Mouse (Mus musculus): ENCODE data around the gene Notum.

The Notum gene

DNA sequence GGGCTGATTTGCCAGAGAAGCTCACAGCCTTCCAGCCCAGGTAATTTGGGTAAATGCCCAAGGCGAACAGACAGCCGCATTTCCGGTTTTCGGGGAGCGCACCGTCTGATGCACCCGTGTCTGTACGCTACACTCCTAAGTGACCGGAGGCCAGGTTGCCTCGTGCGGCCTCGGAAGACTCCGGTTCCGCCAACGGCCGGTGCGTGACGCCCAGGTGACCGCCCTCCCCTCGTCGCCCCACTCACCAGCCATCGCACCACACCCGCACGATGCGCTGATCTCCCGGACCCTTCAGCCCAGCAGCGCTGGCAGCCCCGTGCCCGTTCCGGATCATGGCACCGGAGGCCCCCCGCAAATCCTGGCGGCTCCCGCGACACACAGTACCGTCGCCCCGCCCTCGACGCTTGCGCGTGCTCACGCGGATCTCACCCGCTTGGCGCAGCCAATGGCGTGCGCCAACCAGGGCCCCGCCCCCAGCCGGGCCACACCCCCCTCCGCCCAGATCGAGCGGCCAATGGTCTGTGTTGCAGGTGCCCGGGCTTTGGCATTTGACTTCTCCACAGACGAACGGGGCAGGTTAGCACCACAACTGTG is 43.4 kb downstream of the Notum start, which contains the start of gene Pcyt2:
Pcyt2 (minus strand) TSS at position 418 of the 594 bp plus-strand sequence.
- DNase-seq (ENCODE audit: low spot score): peak; percentile 96

DNA sequence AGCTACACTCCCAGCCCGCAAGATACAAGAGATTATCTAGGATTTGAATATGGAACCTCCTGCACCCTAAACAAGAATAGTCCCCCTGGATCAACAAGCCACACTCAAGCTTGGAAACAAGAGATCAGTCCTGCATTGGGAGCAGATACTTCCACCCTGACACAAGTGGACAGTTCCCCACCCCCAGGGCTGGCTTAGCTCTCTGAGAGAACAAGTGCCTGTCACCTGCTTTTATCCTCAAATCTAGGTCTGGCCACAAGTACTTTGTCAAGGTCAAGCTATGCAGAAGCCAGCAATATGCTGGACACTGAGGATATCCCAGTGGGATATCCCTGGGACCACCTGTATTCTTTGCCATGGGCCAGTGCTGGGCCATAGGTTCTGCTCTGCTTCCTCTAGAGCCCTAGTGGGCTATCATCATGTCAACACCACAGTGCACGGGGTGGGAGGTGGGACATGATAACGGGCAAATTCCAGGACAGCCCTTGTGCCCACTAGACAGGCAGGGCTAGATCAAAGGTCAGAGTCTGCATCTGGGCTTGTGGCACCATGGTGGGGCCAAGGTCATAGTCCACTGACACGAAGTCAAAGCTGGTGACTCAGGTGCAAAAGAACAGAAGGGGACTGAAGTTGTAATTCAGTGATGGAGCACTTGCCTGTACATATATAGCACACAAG is 44.2 kb downstream of the Notum start:
- DNase-seq (ENCODE audit: low spot score): no peak

DNA sequence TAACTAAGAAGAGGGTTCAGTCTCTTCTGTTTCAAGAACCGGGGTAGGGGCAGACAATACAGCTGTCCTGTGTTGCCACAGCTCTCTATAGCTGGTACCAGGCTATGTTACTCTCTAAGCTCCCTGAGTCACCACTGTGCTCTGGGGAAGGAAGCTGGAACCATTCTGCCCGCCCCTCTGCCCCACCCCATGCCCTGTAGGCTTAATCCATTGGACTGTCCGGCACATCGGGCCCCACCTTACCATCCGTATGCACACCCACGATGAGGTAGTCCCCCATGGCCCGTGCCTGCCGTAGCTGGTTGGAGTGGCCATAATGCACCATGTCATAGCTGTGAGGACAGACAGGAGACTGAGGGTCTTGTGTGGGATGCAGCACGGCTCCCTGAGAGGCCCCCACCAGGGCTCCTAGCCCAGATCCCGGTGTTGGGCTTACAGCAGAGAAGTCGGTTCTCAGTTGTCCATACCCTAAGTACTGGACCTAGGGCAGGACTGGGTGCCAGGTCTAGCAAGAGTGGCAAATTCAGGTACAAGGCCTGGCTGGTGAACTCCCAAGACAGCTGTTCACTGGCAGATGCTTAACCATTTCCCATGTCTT is 45.3 kb downstream of the Notum start:
- peak; percentile 40 for DNase-seq (ENCODE audit: low spot score)

DNA sequence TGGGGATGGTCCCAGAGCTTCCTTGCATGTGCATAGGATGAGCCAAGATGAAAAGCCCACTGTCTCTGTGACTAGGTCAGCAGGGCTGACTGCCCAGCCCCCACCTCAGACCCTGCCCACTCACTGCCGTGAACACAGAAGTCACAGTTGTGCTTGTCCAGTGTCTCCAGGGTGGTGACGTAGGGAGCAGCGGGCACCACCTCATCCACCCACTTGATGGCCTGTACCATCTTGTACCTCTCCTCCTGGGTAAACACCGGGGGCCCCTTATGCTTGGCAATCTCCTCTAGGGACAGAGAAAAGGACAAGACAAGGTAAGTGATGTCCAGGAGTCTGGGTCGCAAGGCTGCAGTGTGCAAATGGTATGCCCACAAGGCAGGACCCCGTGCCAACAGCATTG is 45.8 kb downstream of the Notum start:
- peak; percentile 40 for DNase-seq (ENCODE audit: low spot score)

DNA sequence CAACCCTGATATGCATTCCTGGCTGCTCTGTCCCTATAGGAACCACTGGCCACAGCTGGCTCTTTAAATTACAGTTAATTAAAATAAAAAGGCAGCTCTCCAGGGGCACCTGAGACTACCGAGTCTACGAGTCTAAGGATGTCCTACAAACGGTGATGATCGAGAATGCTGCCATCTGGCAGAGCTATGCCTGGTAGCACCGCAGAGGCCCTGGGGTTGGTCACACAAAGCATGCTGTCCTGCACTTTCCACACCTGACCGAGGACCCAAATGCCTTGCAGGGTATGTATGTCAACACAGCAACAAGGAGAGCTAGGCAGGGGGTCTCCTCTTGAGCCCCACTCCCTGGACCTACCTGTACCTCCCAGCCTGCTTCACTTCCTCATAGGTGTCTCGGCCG is 47.0 kb downstream of the Notum start:
- peak; percentile 39 for DNase-seq (ENCODE audit: low spot score)

DNA sequence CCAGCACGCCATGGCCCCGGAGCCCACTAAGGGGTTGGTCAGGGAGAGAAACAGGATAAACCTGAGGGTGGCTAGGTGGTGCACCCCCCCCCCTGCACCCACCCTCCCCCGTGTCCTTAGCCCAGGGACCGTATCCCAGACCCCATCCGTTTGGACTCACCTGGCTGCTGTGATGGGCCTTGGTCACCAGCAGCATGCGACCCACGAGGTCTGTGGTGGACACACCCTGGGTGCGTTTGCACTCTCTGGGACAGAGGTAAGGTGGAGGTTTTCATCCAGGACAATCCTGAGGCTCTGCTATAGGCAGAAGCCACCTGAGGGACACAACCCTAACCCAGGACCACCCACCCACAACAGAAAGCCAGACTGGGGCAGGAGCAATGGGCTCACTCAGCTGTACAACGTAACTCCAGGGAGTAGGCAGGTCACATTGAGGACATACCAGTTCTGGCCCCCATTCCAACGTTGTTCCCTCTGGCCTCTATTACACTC is 47.4 kb downstream of the Notum start:
- DNase-seq (ENCODE audit: low spot score): peak; percentile 40

DNA sequence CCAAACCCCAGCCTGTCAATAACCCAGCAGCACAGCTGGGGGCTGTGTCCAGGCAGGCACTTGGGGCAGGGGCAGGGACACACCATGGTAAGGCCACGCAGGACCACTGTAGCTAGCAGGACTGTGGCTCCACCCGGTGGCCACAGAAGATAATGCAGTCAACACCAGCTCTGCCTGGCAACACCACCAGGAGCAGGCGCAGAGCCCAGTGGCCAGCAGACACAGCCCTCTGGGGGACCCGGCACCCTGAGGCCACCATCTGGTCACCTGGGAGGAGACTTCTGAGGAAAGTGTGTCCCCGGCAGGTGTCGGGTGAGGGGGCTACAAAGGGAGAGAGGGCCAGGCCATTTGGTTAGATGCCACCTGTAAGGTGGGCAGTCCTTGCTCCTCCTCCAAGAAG is 48.2 kb downstream of the Notum start:
- peak; percentile 86 for DNase-seq (ENCODE audit: low spot score)

DNA sequence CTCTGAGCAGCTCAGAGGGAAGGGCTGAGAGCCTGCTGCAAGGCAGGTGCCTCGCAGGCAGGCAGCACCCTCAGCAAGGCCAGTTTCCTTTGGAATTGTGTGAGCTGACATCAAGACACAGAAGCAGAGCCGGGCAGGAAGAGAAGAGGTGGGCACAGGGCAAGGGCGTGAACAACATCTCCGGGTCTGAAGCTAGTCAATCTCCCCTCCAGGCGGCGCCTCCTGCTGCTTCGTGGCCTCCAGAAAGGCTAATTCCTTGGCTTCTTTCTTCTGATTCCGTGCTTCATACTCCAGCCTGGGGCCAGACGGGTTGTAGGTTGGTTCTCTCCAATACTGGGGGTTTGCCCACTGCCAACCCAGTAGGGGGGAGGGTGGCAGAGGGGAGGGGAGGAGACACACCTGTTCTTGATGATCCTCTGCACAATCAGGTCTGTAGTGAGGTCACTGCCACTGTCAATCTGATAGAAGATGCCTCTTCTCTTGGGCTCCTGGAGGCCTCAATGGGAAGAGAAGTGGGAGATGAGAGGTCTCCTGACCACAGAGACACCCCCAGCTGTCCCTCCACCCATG is 50.4 kb downstream of the Notum start:
- DNase-seq (ENCODE audit: low spot score): no peak

DNA sequence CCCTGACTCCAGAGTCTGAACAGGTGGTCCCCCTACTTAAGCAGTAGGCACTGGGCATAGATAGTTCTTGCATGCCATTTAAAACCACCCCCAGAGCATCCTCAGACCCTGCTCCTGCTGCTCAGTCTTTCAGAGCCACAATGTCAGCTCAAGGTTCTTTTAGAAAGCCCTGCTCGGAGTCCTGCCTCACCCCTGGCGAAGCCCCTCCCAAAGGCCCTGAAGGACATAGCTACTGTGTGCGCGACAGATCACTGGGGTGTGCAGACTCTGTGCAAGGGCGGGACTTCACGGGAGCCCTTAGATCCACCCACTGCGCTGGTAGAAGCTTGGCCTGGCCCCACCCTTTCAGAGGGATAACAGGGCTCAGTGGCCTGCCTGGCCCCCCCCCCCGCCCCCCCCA is 51.7 kb downstream of the Notum start:
- DNase-seq (ENCODE audit: low spot score): peak; percentile 45

DNA sequence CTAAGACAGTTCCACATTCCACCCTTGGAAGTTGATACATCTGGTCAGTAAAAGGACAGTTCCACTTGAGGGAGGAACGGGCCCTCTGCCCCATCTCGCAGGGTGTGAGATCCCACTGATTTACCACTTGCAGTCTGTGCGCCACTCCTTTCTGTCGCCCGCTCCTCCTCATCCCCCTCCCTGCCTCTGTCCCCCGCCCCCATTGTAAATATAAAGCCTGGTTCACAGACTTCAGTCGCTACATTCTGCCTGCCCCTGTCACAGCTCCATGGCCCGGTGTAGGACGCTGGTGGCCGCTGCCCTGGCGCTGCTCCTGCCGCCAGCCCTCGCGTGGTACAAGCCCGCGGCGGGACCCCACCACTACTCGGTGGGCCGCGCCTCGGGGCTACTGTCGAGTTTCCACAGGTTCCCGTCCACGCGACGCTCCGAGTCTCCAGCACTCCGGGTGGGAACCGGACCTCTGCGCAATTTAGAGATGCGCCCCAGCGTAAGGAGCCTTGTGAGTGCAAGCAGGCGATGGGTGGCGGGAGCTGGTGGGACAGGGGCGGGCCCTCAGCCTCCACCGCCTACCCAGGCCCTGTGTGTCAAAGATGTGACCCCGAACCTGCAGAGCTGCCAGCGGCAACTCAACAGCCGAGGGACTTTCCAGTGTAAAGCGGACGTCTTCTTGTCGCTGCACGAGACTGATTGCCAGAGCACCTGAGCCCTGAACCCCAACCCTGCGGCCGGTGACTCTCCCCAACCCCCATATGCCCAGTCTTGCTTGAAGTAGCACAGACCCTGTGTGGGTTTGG is 52.5 kb downstream of the Notum start, which contains the start of gene Npb:
Npb (plus strand) TSS at position 237 of the 794 bp plus-strand sequence.
- peak; percentile 51 for DNase-seq (ENCODE audit: low spot score)

DNA sequence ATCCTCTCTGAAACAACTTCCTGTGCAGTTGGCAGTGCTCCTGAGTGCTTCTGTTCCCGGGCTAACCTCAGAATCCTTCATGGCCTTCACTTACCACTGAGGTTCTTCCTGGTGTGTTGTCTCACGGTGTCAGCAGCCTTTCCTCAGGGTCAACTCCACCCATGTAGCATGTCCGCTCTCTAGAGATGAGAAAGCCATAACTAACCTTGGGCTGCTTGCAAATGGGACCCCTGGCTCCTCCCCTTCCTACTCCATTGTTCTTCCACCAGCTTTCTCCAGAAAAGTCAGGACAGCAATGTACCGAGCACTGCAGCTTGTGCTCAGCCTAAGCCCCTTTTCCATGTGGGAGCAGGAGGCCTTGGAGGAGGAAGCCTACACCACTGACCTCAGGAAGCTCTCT is 54.2 kb downstream of the Notum start:
- no peak for DNase-seq (ENCODE audit: low spot score)

DNA sequence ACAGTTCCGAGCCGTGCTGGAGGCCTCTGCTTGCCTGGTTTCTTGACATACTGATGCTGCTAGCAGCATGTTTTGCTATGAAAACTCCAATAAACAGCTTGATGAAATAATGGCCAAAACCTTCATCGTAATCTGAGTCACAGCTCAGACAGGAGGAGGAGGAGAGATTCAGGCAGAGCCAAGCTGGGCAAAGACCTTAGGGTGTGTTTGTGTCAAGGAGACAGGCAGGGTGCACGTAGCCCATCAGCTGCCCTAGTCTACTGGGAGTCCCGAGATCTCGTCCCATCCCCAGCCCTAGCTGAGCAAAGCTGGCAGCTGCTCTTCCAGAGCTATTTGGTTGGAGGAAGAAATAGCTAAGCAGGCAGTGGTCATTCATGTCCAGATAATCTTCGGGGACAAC is 55.3 kb downstream of the Notum start:
- DNase-seq (ENCODE audit: low spot score): no peak

Measured in testis, postnatal 10 days (tissue).